Mouse (Mus musculus) c-Kit-positive CD71-positive TER-119-negative erythroid progenitor cells, embryonic 14.5 days (primary cell): ENCODE data around the gene Lima1.
"Not testable (repeated sequence)": the region's sequence is repeated elsewhere in the genome, so short reads cannot be mapped to it uniquely, and the experiment has no call there.

Experiments
- DNase-seq: peaks from one replicate; pipeline ENCODE4 v3.0.0-alpha.2; 2013; ENCODE audit warnings: low read depth

Gene Lima1

DNA sequence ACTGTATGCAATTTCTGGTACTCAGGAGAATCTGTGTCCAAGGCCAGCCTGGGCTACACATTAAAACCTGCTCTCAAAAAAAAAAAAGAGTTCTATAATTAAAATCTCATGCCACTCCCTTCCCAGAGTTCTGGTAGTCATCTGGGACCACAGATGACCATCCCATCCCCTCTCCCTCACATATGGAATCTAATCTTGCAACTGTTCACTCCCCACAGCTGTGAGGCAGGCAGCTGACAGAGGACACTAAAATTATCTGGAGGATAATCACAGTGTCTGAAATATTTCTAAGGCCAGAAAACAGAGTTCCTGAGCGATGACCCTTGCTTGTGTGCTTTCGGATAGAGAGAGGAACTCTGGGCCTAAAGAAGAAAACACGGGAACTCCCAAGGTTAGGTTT, 40.6 kb downstream of the Lima1 start:
- DNase-seq = no peak

DNA sequence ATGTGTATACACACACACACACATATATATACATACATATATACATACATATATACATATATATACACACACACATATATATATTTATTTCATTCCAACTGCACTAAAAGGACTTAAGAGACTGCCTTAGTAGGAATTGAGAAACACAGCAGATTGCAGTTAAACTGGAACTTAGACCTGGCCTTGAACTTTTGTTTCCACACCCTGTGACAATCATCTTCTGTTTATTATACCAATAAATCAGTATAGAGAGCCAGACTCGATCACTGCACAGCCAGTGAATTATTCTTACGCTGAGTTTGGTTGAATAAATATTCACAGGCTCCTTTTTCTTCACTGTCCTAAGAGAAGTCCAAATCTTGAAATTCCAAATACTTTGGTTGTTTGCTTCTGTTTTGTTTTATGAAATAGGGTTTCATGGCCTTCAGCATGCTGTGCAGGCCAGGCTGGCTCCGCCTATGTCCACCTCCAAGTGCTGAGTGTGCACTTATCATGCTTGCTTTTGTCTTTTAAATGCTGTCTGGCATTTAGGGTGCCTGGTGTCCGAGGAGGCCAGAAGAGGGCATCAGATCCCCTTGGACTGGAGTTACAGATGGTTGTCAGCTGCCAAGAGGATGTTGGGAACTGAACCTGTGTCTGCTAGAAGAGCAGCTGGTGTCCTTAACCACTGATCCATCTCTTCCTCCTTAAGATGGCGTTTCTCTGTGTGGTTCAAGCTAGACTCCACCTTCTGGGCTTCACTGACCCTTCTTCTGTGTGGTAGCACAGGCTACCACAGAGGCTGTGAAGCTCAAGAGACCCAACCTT, 41.4 kb downstream of the Lima1 start:
- DNase-seq = no peak

DNA sequence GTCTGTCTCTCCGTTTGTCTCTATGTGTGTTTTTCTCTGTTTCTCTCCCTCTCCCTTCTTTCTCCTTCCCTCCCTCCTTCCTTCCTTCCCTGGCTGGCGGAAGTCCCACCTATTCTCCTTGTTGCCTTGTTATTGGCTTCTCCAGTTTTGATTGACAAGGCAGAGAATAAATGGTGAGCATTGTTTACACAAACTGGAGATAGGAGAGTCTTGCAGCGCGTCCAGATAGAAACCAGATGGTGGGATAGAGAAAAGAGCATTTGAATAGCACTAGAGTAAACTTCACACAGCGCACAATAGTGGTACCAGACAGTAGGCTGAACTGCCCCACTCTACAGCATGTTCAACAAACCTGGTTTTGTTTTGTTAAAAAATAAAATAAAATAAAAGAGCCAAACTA, 43.7 kb downstream of the Lima1 start:
- DNase-seq = no peak

DNA sequence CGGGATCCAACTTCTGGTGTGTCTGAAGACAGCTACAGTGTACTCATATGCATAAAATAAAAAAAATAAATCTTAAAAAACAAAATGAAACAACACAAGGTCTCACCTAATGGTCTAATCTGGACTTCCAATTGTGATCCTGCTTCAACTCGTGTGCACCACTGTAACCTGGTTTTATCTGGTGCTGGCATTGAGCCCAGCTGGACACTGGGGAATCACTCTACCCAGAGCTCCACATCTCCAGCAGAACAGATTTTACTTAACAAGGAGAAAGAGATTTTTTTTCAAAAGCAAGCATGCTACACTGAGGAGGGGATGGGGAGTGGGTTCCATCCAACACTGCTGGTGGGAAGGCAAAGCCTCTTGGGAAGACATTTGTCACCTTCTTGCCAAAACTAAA, 47.2 kb downstream of the Lima1 start:
- no peak for DNase-seq

DNA sequence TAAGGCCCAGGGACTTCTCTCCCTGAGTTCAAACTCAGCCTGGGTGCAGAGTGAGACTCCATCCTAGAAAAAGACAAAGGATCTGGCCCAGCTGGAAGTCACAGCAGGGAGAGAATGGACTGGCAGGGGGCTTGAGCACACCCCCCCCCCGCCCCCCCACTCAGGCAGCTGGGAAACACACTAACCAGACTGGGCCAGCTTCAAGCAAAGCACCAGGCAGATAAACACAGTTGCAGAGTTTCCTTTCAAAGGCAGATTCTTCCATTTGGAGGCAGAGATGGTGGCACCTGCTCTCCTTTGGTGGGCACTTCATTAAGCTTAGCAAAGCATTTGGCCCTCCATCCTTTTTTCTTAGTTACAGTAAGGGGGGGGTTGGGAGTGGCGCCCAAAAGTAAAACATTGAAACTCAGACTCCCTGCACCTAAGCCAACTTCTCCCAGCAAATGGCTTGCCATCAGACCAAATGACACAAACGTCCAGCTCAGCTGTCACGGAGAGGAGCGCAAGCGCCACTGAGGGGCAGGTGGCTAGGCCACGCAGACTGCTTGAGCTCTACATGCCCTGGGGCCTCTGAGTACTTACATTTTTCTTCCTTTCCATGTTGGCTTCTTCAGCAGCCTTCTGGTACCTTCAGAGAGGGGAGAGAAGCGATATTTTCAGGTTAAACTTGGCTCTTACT, 48.9 kb downstream of the Lima1 start:
- no peak for DNase-seq

DNA sequence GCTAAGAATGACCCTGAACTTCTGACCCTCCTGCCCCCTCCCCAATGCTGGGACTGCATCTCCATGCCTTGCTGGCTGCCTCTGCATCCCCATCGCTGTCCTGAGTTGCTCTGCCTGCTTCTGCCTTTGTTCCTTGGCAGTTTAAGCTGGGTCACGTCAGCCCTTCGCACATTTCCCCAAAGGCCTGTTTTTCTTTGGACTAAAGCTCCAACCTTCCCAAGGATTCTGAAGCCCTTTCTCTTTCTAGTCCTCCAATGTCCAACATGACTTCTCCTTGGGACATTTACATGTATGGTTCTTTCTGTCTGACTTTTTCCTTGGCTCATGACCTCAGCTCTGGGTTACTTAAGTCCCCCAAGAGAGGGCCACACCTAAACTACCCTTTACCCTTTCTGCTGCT, 50.0 kb downstream of the Lima1 start:
- DNase-seq = no peak

DNA sequence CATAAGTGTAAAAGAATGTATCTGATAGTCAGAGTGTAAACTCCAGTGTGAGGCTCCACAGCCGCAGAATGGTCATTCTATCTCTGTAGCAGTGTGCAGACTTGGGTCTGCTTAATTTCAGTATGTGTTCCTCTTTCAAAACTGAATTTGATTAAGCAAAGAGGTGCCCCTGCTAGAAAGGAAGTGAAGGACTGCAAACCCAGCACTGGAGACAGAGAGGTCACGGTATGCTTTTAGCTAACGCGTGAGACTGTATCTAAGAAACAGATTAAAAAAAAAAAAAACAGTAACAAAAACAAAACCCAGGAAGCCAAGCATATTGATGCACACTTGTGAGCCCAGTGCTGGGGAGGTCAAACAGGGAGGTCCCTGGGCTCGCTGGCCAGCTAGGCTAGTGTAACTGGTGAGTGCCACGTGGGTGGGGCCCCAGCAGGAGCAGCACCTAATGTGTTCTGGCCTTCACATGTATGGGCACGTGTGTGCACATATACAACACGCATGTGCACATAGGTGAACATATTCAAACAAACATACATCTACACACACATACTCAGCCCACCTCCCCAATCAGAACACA, 51.8 kb downstream of the Lima1 start:
- DNase-seq = no peak

DNA sequence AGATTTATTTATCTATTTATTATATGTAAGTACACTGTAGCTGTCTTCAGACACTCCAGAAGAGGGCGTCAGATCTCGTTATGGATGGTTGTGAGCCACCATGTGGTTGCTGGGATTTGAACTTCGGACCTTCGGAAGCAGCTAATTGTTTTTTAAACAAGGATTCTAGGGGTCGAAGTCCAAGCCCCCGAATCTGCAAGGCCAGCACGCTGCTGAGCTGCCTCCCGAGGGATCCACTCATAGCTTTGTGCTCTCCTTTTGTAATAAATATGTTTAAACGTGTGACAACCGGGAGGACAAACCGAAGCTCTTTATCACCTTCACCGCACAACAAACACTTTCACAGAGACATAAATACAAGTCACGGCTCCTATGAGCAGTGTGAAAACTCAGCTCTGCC, 52.8 kb downstream of the Lima1 start:
- not testable (repeated sequence) for DNase-seq

DNA sequence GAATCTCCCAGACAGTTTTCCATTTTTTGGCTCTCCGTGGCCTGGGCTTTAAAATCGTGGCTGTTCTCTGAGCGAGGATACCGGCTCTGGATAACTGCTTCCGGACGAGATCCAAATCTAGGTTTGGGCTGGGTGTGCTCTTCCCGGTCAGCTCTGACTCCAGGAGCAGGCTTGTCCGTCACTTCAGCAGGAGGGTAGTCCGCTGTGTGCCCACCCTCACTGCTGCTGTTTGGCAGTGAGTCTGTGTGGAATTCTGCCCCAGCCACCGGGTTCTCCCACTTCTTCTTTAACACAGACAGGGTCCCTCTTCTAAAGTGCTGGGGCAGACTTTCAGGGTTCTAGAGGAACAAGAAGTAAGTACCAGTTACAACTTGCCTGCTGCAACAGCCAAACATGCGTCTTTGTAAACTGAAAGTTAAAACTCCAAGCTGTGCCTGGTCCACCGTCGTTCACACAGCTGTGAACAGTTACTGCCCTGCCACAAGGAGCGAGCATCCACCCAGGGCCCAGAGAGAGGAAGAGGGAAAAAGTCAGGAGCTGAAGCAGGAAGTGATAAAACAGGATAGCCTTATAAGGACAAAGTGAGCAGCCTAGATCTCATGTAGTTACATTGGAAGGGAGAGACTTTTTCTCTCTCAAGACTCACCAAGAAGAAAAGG, 55.5 kb downstream of the Lima1 start:
- DNase-seq = no peak

DNA sequence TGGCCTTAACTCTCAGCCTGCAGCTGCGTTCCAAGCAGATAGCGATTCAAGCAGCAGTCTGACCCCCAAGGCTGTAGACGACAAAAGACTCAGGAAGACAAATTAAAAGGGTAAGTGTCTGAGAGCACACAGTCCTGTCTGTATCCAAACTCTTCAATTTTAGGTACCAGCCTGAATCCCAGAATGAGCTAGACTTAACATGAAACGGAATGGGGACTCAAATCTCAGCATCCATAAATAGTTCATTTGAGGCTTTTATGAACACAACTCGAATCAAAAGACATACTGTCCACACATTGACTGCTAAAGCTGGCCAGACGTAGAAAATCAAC, 56.2 kb downstream of the Lima1 start:
- no peak for DNase-seq

DNA sequence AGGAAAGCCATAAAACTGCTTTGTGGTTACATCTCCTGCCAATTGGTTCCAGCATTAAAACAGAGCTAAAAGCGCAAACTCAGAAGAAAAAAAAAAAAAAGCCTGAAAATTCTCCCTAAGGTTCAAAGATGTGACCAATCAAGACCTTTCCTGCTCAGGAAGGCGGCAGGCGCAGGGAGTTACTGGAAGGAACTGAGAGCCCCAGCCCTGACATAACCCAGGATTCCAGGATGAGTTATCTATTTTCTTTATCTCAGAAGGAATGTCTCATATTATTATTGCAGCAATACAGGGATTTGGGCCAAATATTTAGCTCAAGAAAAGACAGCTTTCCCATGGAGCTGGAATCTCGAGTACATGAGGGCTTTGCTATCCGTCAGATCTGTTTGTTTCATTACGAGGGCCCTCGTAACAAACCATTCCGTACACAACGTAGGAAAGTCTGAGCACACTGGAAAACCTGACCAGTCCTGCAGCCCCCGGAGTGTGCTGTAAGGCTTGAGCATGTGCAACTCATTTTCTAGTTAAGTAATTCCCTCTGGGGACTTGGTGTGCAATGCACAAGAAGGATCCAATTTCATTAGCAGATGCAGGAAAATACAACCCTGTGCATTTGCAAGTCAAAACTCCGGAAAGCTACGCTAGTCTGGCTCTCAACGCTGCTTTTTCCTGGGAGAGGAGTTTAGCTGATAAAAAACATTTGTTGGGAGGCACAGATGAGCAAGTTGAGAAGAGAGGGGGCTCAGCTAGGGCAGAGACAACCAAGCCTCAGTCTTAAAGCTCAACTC, 56.7 kb downstream of the Lima1 start:
- no peak for DNase-seq

DNA sequence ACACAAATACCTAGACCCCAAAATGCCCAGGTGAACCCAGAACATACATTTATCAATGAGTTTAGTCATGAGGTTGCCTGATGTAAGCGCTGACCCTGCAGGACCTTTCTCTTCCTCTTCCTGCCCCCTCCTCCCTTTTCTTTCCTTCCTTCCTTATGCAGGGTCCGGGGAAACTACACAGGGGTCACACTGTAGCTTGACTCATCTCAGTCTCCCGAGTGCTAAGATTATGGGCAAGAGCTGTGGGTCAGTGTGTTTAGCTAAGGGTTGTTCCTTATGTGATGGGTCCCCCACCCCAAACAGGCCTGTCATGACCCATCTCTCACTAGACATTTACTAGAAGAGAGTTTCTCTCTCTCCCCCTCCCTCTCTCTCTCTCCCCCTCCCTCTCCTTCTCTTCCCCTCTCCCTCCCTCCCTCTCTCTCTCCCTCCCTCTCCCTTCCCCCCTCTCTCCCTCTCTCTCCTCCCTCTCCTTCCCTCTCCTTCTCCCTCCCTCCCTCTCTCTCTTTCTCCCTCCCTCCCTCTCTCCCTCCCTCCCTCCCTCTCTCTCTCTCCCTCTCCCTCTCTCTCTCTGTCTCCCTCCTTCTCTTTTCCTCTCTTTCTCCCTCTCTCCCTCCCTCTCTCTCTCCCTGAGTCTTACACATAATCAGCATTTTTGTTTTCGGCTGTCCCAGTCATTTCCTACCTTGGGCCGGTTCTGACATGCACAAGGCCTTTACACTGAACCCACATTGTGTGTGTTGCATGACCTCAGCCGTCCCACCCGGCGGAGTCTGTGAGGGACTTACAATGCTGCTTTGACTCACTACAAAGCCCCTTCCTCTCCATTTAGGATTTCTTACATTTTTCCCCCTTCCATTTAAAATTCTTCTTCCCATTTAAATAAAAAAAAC, 57.7 kb downstream of the Lima1 start:
- DNase-seq = no peak

DNA sequence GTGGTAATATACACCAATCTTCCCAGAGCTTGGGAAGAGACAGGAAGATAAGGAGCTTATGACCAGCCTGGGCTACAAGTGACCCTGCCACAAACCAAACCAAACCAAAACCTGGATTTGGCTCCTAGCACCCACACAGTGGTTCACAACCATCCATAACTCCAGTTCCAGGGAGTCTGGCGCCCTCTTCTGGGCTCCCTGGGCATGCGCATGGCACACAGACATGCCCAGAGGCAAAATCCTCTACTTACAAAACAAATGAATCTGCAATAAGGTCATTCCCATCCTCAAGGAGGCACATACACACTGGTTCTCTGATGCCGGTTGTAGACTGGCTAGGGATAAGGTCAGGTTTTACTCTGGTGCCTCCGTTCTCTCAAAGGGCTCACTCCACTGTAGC, 59.3 kb downstream of the Lima1 start:
- no peak for DNase-seq

DNA sequence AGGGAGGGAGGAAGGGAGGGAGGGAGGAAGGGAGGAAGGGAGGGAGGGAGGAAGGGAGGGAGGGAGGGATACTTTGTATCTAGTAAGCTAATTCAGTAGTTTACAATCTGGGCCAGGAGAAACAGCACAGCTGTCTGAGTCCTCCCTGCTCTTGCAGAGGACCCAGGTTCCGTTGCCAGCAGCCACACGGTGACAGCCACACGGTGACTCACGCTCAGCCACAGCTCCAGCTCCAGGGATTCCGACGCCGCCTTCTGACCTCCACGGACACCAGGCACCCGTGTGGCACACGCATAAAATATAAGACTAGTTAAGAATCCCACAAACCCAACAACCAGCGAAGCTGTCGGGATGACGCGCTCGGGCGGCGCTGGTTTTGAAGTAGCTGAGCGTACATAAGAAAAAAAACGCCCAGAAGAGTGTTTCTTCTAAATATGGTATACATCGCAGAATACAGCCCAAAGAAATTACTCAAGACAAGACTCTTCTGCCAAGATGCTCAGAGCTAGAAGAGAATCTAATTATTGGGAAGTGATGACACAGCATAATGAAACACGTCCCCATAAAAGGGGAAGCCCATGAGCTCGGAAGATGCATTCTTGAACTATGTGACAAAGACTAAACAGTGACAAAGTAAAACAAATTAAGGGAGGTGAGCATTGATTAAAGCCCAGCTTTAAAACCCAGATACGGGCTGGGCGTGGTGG, 60.5 kb downstream of the Lima1 start:
- no peak for DNase-seq

DNA sequence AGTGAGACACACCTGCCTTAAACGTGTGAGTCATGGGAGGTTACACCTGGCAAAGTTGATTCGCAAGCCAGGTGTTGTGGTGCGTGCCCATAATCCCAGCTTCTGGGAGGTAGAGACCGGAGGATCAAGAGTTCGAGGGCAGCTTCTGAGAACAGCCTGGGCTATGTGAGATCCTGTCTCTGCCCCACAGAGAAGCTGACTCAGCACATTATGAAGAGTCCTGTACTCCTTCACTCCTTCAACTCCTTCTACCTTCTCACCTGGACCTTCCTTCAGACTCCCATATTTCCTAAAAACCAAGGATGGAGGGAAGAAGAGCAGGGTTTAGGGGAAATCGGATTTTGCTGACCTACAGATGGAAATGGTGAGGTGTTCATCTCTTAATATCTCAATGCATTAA, 61.6 kb downstream of the Lima1 start:
- no peak for DNase-seq

DNA sequence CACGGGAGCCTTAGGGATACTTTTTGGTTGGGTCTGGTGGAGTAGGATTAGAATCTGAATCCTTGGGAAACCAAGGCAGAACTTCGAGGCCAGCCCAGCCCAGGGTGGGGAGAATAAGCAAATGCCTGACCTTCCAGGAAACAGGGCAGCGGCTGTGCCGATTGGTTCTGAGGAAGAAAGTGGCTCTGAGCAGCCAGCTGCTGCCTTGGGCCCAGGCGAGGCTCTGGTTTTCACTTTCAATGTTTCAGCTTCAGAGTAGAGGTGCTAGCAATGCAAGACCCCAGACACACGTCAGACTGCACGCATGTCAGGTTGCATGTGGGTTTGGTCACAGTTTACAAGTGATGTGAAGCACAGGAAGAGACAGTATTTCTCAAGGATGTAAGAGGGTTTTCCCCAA, 63.2 kb downstream of the Lima1 start:
- no peak for DNase-seq

DNA sequence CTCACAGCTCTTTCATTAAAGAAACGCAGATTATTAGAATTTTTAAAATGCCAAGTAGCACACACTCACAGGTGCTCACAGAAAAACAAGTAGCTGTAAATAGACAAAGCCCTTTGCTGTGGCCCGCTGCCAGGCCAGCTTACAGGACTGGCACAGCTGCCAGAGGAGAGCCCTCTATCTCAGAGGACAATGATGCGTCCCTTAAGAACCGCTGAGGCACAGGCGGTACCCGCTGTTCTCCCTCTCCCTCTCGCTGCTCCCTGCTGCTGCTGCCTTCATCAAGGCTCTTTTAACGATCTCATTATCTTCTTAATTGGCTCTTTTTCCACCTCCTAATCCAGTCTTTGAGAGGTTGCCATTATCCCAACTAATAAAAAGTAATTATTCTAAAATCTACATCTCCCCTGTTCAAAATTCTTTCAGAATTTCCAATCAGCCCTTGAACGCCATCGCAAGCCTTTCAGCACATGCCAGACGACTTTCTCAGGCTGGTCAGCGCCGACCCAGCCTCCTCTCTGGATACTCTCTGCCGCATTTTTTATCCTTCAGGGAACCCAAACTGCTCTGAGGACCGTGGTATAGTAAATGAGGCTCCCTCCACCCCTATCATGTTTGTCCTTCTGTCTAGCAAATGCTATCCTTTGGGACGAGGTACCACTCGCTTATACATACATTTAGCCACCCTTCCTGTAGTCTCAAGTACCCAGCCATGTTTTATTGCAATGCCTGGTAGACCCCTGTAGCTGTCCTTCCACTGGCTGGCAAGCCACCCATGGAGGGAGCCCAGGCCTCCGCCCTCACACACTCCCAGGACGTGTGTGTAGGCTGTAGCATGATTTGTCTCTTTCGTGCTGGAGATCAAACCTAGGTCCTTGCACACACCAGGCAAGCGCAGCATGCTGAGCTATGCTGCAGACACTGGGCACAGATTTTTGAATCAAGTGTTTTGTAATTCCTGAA, 67.2 kb downstream of the Lima1 start:
- DNase-seq = no peak

DNA sequence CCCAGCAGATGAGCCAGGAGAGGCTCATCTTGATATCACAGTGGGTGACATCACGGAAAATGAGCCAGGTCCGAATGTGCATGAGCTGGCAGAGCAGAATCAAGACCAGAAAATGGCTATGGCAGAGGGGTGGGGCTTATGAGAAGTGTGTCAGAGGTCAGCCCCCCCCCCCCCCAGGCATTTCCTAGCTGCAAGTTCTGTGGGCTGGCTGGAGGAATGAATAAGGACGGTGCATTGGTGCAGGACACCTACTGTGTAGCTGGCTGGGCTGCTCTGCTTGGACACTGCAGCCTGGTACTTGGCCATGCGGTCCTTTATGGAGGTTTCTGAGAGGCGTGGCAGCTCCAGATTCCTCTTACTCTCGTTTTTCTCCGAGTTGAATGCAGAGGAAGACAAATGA, 69.1 kb downstream of the Lima1 start:
- no peak for DNase-seq

DNA sequence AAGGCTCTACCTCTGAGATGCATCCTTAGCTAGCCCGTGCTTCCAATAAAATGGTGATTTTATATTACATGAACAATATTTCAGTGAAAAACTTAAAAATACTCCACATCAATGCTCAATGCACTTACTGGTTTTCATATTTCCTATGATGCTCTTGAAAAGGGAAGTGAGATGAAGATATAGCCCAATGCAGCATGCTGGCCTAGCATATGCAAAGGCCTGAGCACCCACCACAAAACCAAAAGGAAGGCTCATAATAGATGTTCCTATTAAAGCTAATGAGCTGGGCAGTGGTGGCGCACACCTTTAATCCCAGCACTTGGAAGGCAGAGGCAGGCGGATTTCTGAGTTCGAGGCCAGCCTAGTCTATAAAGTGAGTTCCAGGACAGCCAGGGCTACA, 69.6 kb downstream of the Lima1 start:
- no peak for DNase-seq
